Mouse (Mus musculus): ENCODE measurements around the gene Msi1. TPM values are rescaled to one million over a fixed set of nuclear protein-coding genes. Genes with fewer than 3 reads are reported as not detected.

Msi1 gene
- polyA plus RNA-seq, 1 experiment = 0.14 TPM

DNA sequence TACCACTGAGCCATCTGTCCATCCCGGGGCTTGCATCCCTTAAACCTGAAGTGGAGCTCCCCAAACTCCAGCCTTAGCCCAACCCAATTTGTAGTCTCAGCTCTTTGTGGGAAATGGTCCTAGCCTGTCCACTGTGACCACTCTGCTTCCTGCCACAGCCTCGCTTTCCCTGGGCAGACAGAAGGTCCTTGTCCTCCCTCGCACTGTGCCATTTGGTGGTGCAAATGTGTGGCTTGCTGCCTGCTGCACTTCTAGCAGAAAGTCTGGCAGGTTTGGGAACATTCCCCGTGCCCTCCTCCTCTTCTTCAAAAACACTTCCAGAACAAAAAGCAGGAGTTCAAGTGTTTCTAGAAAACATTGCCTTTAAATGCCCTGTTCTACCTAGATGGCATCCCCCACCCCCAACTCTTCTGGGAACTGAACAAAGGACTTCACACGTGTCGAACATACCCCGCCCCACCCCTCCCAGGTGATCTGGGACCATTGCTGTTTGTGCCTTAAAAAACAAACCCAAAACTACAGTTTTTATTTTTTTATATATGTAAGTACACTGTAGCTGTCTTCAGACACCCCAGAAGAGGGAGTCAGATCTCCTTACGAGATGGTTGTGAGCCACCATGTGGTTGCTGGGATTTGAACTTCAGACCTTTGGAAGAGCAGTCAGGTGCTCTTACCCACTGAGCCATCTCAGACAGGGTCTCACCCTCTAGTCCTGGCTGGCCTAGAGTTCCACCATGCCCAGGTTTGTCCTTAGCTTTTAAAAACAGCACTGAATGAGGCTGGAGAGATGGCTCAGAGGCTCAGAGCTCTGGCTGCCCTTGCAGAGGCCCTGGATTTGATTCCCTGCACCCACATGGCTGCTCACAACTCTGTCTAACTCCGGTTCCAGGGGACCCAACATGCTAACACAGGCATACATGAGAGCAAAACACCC is 69.2 kb downstream of the Msi1 start:
- TF ChIP-seq GATA1 (IDR thresholded peaks at IDR 0.05; ENCODE audit: low read length) = no peak
- no peak for TF ChIP-seq TAL1 (IDR thresholded peaks at IDR 0.05; ENCODE audit: low read length)
- no peaks in the 10 kb centered on the region for H3K36me3 ChIP-seq (ENCODE audit: control insufficient read depth)
- H3K4me1 ChIP-seq (ENCODE audit: control insufficient read depth) = peaks cover 27% of the 10 kb centered on the region
- H3K9me3 ChIP-seq (ENCODE audit: control insufficient read depth, low read length) = no peaks in the 10 kb centered on the region
- H3K4me3 ChIP-seq (replicated peaks) = no peak overlapping the region
- H3K27me3 ChIP-seq (ENCODE audit: control insufficient read depth) = peaks cover 21% of the 10 kb centered on the region

DNA sequence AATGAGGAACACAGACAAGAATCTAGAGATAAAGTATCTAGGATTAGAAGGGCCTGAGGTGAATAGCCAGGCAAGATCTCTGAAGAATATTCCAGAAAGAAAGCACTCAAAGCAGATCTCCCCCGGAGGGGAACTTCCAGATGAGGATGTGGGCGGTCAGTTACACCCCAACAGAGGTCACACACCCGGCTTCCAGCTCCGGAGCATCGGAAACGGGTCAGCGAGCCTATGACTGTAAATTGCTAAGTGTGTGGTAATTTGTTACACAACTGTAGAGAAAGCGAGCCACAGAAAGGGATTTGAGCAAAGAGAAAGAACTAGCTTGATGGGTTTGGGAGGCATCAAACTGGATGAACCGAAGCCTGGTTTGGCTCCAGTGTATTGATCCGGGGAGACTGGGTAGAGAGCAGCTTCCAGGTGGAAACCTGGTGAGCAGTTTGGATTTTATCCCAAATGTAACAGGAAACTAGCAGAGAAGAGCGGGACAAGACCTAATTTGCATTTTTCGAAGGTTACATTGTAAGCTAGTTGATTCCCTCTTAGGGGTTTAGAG is 71.1 kb downstream of the Msi1 start:
- H3K36me3 ChIP-seq (ENCODE audit: control insufficient read depth) = no peaks in the 10 kb centered on the region
- no peak overlapping the region for H3K4me3 ChIP-seq (replicated peaks)
- H3K4me1 ChIP-seq (ENCODE audit: control insufficient read depth) = peaks cover 24% of the 10 kb centered on the region
- H3K27me3 ChIP-seq (ENCODE audit: control insufficient read depth) = peaks cover 26% of the 10 kb centered on the region
- H3K9me3 ChIP-seq (ENCODE audit: control insufficient read depth, low read length) = peaks cover 4% of the 10 kb centered on the region
- no peak for TF ChIP-seq TAL1 (IDR thresholded peaks at IDR 0.05; ENCODE audit: low read length)
- TF ChIP-seq GATA1 (IDR thresholded peaks at IDR 0.05; ENCODE audit: low read length) = no peak

- Histone ChIP-seq H3K27me3 (ENCODE audit: control insufficient read depth) (peaks cover 42% of the 10 kb centered on the region), H3K36me3 (ENCODE audit: control insufficient read depth) (no peaks in the 10 kb centered on the region), H3K4me1 (ENCODE audit: control insufficient read depth) (peaks cover 36% of the 10 kb centered on the region), H3K9me3 (ENCODE audit: control insufficient read depth, low read length) (peaks cover 4% of the 10 kb centered on the region), H3K4me3 (replicated peaks) (no peak overlapping the region)
- TF ChIP-seq GATA1 (IDR thresholded peaks at IDR 0.05; ENCODE audit: low read length) (no peak), TAL1 (IDR thresholded peaks at IDR 0.05; ENCODE audit: low read length) (no peak)
Observed at GRCm38 (mm10) chr5:115503035-115503434, 73.6 kb downstream of the Msi1 start.

Other genes with a start within 250 kb of the Msi1 start
- gene Cabp1, start 235.2 kb upstream of the Msi1 start, polyA plus RNA-seq (2012) = not detected in 2 replicates
- gene Pop5, start 193.8 kb upstream of the Msi1 start, polyA plus RNA-seq (2012) = 12.0 and 13.2 TPM in 2 replicates
- 97.3 and 107 TPM in 2 replicates for gene Rnf10, start 156.7 kb upstream of the Msi1 start, polyA plus RNA-seq (2012)
- 1.6 and 1.9 TPM in 2 replicates for gene Coq5, start 149.9 kb upstream of the Msi1 start, polyA plus RNA-seq (2012)
- gene Dynll1, start 128.6 kb upstream of the Msi1 start, polyA plus RNA-seq (2012) = 85.2 and 91.7 TPM in 2 replicates
- gene Srsf9, start 102.4 kb upstream of the Msi1 start, polyA plus RNA-seq (2012) = 5.3 and 5.5 TPM in 2 replicates
- 1.4 and 1.7 TPM in 2 replicates for gene Gatc, start 88.4 kb upstream of the Msi1 start, polyA plus RNA-seq (2012)
- 0.33 and 0.72 TPM in 2 replicates for gene Triap1, start 88.4 kb upstream of the Msi1 start, polyA plus RNA-seq (2012)
- 742 and 772 TPM in 2 replicates for gene Cox6a1, start 80.6 kb upstream of the Msi1 start, polyA plus RNA-seq (2012)
- gene Pla2g1b, start 36.7 kb downstream of the Msi1 start, polyA plus RNA-seq (2012) = not detected in 2 replicates
- gene Sirt4, start 55.1 kb downstream of the Msi1 start, polyA plus RNA-seq (2012) = 0.23 and 0.45 TPM in 2 replicates
- 1.6 and 2.0 TPM in 2 replicates for gene Pxn, start 77.1 kb downstream of the Msi1 start, polyA plus RNA-seq (2012)
- 550 and 832 TPM in 2 replicates for gene Rplp0, start 129.9 kb downstream of the Msi1 start, polyA plus RNA-seq (2012)
- gene Gcn1l1, start 135.7 kb downstream of the Msi1 start, polyA plus RNA-seq (2012) = 3.0 TPM in 2 replicates
- gene Rab35, start 202.3 kb downstream of the Msi1 start, polyA plus RNA-seq (2012) = 7.6 and 8.7 TPM in 2 replicates